Mouse (Mus musculus) liver, embryonic 14.5 days (tissue): ENCODE data around the gene Mfsd5. TPM values are rescaled to one million over a fixed set of nuclear protein-coding genes. Genes with fewer than 3 reads are reported as not detected.

ENCODE experiments used
- ATAC-seq: fragments of 200-750 bp; cut with Nextera tagmentation; 2 replicates; pipeline ENCODE4 v1.8.0; 2017; ENCODE audit warnings: moderate number of reproducible peaks, mild to moderate bottlenecking, moderate library complexity; ENCODE audit not compliant: insufficient read depth
- DNase-seq, 3 experiments: peaks; one replicate each; pipeline ENCODE4 v3.0.0-alpha.2; 2012 to 2013; ENCODE audit warnings: low read depth in 3 of 3, low spot score in 3 of 3
- H3K27ac ChIP-seq: fragments of 300-500 bp; sonication (generic); 2 replicates; pipeline ENCODE4 v1.5.1; 2014; ENCODE audit warnings: moderate library complexity, mild to moderate bottlenecking, control low read depth, inconsistent platforms
- H3K27me3 ChIP-seq: fragments of 300-500 bp; sonication (generic); 2 replicates; pipeline ENCODE4 v1.6.1; 2014; ENCODE audit warnings: mild to moderate bottlenecking, low read length, moderate library complexity; ENCODE audit not compliant: control insufficient read depth, insufficient read depth
- H3K36me3 ChIP-seq: fragments of 300-500 bp; sonication (generic); replicated peaks from 2 replicates; pipeline ENCODE4 v1.6.1; 2014; ENCODE audit warnings: low read depth; ENCODE audit not compliant: control insufficient read depth, insufficient read depth
- H3K4me1 ChIP-seq, 2 experiments: fragments of 200-500 bp in 1 of 2; fragments of 300-500 bp in 1 of 2; sonication (generic) in 1 of 2; replicated peaks; 2 replicates each; pipeline ENCODE4 v1.6.1; 2012 to 2014; ENCODE audit warnings: antibody characterized with exemption in 1 of 2, inconsistent platforms in 1 of 2, low read length in 1 of 2; ENCODE audit not compliant: control insufficient read depth in 2 of 2, insufficient read depth in 2 of 2
- H3K4me2 ChIP-seq: fragments of 300-500 bp; sonication (generic); 2 replicates; pipeline ENCODE4 v1.6.1; 2014; ENCODE audit warnings: low read depth, mild to moderate bottlenecking, control low read depth, moderate library complexity
- H3K4me3 ChIP-seq, 2 experiments: fragments of 200-500 bp in 1 of 2; fragments of 300-500 bp in 1 of 2; sonication (generic) in 1 of 2; 2 replicates each; pipeline ENCODE4 v1.5.1; 2012 to 2014; ENCODE audit warnings: low read depth in 2 of 2, low read length in 2 of 2, mild to moderate bottlenecking in 2 of 2, control low read depth in 1 of 2, inconsistent platforms in 1 of 2, moderate library complexity in 1 of 2; ENCODE audit not compliant: insufficient read depth in 1 of 2
- H3K9ac ChIP-seq: fragments of 300-500 bp; sonication (generic); replicated peaks from 2 replicates; pipeline ENCODE4 v1.6.1; 2014; ENCODE audit warnings: mild to moderate bottlenecking, control low read depth, moderate library complexity
- H3K9me3 ChIP-seq: fragments of 300-500 bp; sonication (generic); 2 replicates; pipeline ENCODE4 v1.6.1; 2016; ENCODE audit warnings: low read length, mixed read lengths; ENCODE audit not compliant: control insufficient read depth
- CTCF ChIP-seq: IDR thresholded peaks from 2 replicates; pipeline ENCODE4 v1.5.1; 2016; ENCODE audit warnings: antibody characterized with exemption, low read depth, control low read depth
- EP300 ChIP-seq: IDR thresholded peaks from 2 replicates; pipeline ENCODE4 v1.6.1; 2016; ENCODE audit warnings: antibody characterized with exemption, low read depth
- WGBS: fragments of 180-500 bp; shearing (Covaris S2); extraction: QIAGEN DNeasy Blood & Tissue Kit; methylation state at CpG from one replicate; pipeline ENCODE4 v1.1.7; 2014; ENCODE audit not compliant: insufficient replicate concordance; 5-methylcytosine and 5-hydroxymethylcytosine counted together
- polyA plus RNA-seq, 2 experiments: library from polyadenylated mRNA; depleted of rRNA in 1 of 2; stranded (reverse) in 1 of 2; unstranded in 1 of 2; fragments of >200 nt; fragmentation: Nextera tagmentation in 1 of 2; extraction: Ambion mirVana in 1 of 2; gene quantifications; 2 replicates each; pipeline versions ENCODE4 v1.2.1 to v1.2.3; 2012 to 2014

Mfsd5 gene
- polyA plus RNA-seq, 2 experiments: 13.4 to 21.2 TPM

GRCm38 (mm10) chr15:102235371-102236027 lies 43.8 kb upstream of the Mfsd5 start:
- WGBS: 27% methylated on average over 21 of the region's 21 CpGs
- Histone ChIP-seq H3K4me1 (peaks cover 21 to 35% of the 10 kb centered on the region in 2 experiments), H3K9me3 (no peaks in the 10 kb centered on the region), H3K9ac (no peak overlapping the region), H3K4me3 (peak overlapping the region in 1 of 2 experiments; percentile 14; a peak in 2 of 4 replicates), H3K4me2 (peak overlapping the region; percentile 22), H3K36me3 (no peaks in the 10 kb centered on the region), H3K27ac (no peak overlapping the region), H3K27me3 (no peaks in the 10 kb centered on the region)
- ATAC-seq (no peak), DNase-seq (no peak)
- no peak for TF ChIP-seq EP300
- TF ChIP-seq CTCF: no peak

- WGBS: 71% methylated on average over 14 of the region's 14 CpGs
- no peak overlapping the region for H3K27ac ChIP-seq
- TF ChIP-seq CTCF: no peak
- no peak for TF ChIP-seq EP300
- ATAC-seq (no peak), DNase-seq (no peak)
- no peak overlapping the region for H3K4me2 ChIP-seq
- no peak overlapping the region for H3K4me3 ChIP-seq
- H3K9ac ChIP-seq: no peak overlapping the region
- peaks cover 6% of the 10 kb centered on the region for H3K27me3 ChIP-seq
- H3K9me3 ChIP-seq: no peaks in the 10 kb centered on the region
- peaks cover 7 to 15% of the 10 kb centered on the region in 2 experiments for H3K4me1 ChIP-seq
- no peaks in the 10 kb centered on the region for H3K36me3 ChIP-seq
Observed at GRCm38 (mm10) chr15:102238543-102239259, 40.6 kb upstream of the Mfsd5 start.

- peaks cover 7 to 17% of the 10 kb centered on the region in 2 experiments for H3K4me1 ChIP-seq
- no peaks in the 10 kb centered on the region for H3K9me3 ChIP-seq
- DNase-seq (peak in 1 of 3 experiments; percentile 39), ATAC-seq (no peak)
- no peak overlapping the region for H3K9ac ChIP-seq
- TF ChIP-seq CTCF: peak; percentile 91
- TF ChIP-seq EP300: no peak
- no peaks in the 10 kb centered on the region for H3K36me3 ChIP-seq
- H3K4me3 ChIP-seq: no peak overlapping the region
- no peak overlapping the region for H3K4me2 ChIP-seq
- no peak overlapping the region for H3K27ac ChIP-seq
- peaks cover 11% of the 10 kb centered on the region for H3K27me3 ChIP-seq
- WGBS: 13% methylated on average over 9 of the region's 9 CpGs
Observed at GRCm38 (mm10) chr15:102239260-102239590, 40.0 kb upstream of the Mfsd5 start.

GRCm38 (mm10) chr15:102239851-102240250 lies 39.4 kb upstream of the Mfsd5 start:
- no peaks in the 10 kb centered on the region for H3K9me3 ChIP-seq
- TF ChIP-seq CTCF (no peak), EP300 (no peak)
- WGBS: 55% methylated on average over 11 of the region's 11 CpGs
- H3K27ac ChIP-seq: no peak overlapping the region
- DNase-seq (no peak), ATAC-seq (no peak)
- peaks cover 18% of the 10 kb centered on the region for H3K27me3 ChIP-seq
- no peak overlapping the region for H3K4me2 ChIP-seq
- H3K4me3 ChIP-seq: no peak overlapping the region
- H3K36me3 ChIP-seq: no peaks in the 10 kb centered on the region
- H3K4me1 ChIP-seq: peaks cover 7 to 12% of the 10 kb centered on the region in 2 experiments
- H3K9ac ChIP-seq: no peak overlapping the region

GRCm38 (mm10) chr15:102240607-102241006 lies 38.6 kb upstream of the Mfsd5 start:
- TF ChIP-seq CTCF (no peak), EP300 (no peak)
- DNase-seq (no peak), ATAC-seq (no peak)
- WGBS: 47% methylated on average over 4 of the region's 4 CpGs
- Histone ChIP-seq H3K4me2 (no peak overlapping the region), H3K4me3 (no peak overlapping the region), H3K27ac (no peak overlapping the region), H3K36me3 (no peaks in the 10 kb centered on the region), H3K27me3 (peaks cover 25% of the 10 kb centered on the region), H3K9me3 (no peaks in the 10 kb centered on the region), H3K9ac (no peak overlapping the region), H3K4me1 (peaks cover under 1 to 10% of the 10 kb centered on the region in 2 experiments; a peak in 3 of 4 replicates)
